Mouse (Mus musculus): ENCODE measurements around the gene Mvb12a. TPM values are rescaled to one million over a fixed set of nuclear protein-coding genes. Genes with fewer than 3 reads are reported as not detected.

Mvb12a gene
- polyA plus RNA-seq, 1 experiment from 2014 or later = 133 TPM

GRCm38 (mm10) chr8:71580201-71580600 is 37.5 kb downstream of the Mvb12a start:
- WGBS = 68% methylated on average over 9 of the region's 9 CpGs
- TF ChIP-seq CTCF (IDR thresholded peaks at IDR 0.05; ENCODE audit: low read depth) = no peak
- H3K36me3 ChIP-seq (ENCODE audit: control insufficient read depth, insufficient read depth) = peaks cover 9% of the 10 kb centered on the region; the same call in 1 of the 2 replicates
- H3K4me2 ChIP-seq (replicated peaks; ENCODE audit: low read depth) = no peak overlapping the region
- no peak for ATAC-seq
- H3K9me3 ChIP-seq (ENCODE audit: control insufficient read depth) = no peaks in the 10 kb centered on the region
- no peak overlapping the region for H3K27ac ChIP-seq (ENCODE audit: low read depth, low read length)
- H3K27me3 ChIP-seq (replicated peaks; ENCODE audit: control insufficient read depth, insufficient read depth, low read length) = no peaks in the 10 kb centered on the region
- H3K4me1 ChIP-seq (replicated peaks; ENCODE audit: control insufficient read depth, insufficient read depth, low read length) = no peaks in the 10 kb centered on the region
- no peak overlapping the region for H3K9ac ChIP-seq (ENCODE audit: low read depth, low read length)
- H3K4me3 ChIP-seq (ENCODE audit: low read depth, low read length) = no peak overlapping the region

GRCm38 (mm10) chr8:71586891-71587290 is 44.2 kb downstream of the Mvb12a start:
- H3K27me3 ChIP-seq (replicated peaks; ENCODE audit: control insufficient read depth, insufficient read depth, low read length) = no peaks in the 10 kb centered on the region
- WGBS = 84% methylated on average over 2 of the region's 2 CpGs
- no peak for ATAC-seq

GRCm38 (mm10) chr8:71588762-71589161 is 46.0 kb downstream of the Mvb12a start:
- Histone ChIP-seq H3K4me3 (ENCODE audit: low read depth, low read length) (no peak overlapping the region), H3K4me1 (replicated peaks; ENCODE audit: control insufficient read depth, insufficient read depth, low read length) (peaks cover 11% of the 10 kb centered on the region; the same call in 1 of the 2 replicates), H3K9me3 (ENCODE audit: control insufficient read depth) (no peaks in the 10 kb centered on the region), H3K4me2 (replicated peaks; ENCODE audit: low read depth) (no peak overlapping the region), H3K27ac (ENCODE audit: low read depth, low read length) (no peak overlapping the region), H3K36me3 (ENCODE audit: control insufficient read depth, insufficient read depth) (peaks cover 17% of the 10 kb centered on the region; the same call in 1 of the 2 replicates), H3K9ac (ENCODE audit: low read depth, low read length) (no peak overlapping the region), H3K27me3 (replicated peaks; ENCODE audit: control insufficient read depth, insufficient read depth, low read length) (no peaks in the 10 kb centered on the region)
- ATAC-seq = no peak
- no peak for TF ChIP-seq CTCF (IDR thresholded peaks at IDR 0.05; ENCODE audit: low read depth)
- 78% methylated on average over 3 of the region's 3 CpGs for WGBS

More at GRCm38 (mm10) chr8:71586891-71587290, 44.2 kb downstream of the Mvb12a start:
- no peaks in the 10 kb centered on the region for H3K9me3 ChIP-seq (ENCODE audit: control insufficient read depth)
- no peak overlapping the region for H3K27ac ChIP-seq (ENCODE audit: low read depth, low read length)
- no peaks in the 10 kb centered on the region for H3K4me1 ChIP-seq (replicated peaks; ENCODE audit: control insufficient read depth, insufficient read depth, low read length)
- H3K9ac ChIP-seq (ENCODE audit: low read depth, low read length) = no peak overlapping the region
- peaks cover 17% of the 10 kb centered on the region; the same call in 1 of the 2 replicates for H3K36me3 ChIP-seq (ENCODE audit: control insufficient read depth, insufficient read depth)
- H3K4me3 ChIP-seq (ENCODE audit: low read depth, low read length) = no peak overlapping the region
- peak; percentile 80 for TF ChIP-seq CTCF (IDR thresholded peaks at IDR 0.05; ENCODE audit: low read depth)
- no peak overlapping the region for H3K4me2 ChIP-seq (replicated peaks; ENCODE audit: low read depth)

- Histone ChIP-seq H3K4me1 (replicated peaks; ENCODE audit: control insufficient read depth, insufficient read depth, low read length) (peaks cover 11% of the 10 kb centered on the region; the same call in 1 of the 2 replicates), H3K9ac (ENCODE audit: low read depth, low read length) (peak overlapping the region; percentile 79; the same call in 1 of the 2 replicates), H3K4me2 (replicated peaks; ENCODE audit: low read depth) (peak overlapping the region; percentile 82), H3K27me3 (replicated peaks; ENCODE audit: control insufficient read depth, insufficient read depth, low read length) (no peaks in the 10 kb centered on the region), H3K4me3 (ENCODE audit: low read depth, low read length) (peak overlapping the region; percentile 64), H3K9me3 (ENCODE audit: control insufficient read depth) (no peaks in the 10 kb centered on the region), H3K27ac (ENCODE audit: low read depth, low read length) (no peak overlapping the region), H3K36me3 (ENCODE audit: control insufficient read depth, insufficient read depth) (peaks cover 2% of the 10 kb centered on the region; the same call in 1 of the 2 replicates)
- ATAC-seq = no peak
- WGBS = 24% methylated on average over 5 of the region's 5 CpGs
- no peak for TF ChIP-seq CTCF (IDR thresholded peaks at IDR 0.05; ENCODE audit: low read depth)
Observed at GRCm38 (mm10) chr8:71591017-71591416, 48.3 kb downstream of the Mvb12a start.

- ATAC-seq = peak; percentile 81
- Histone ChIP-seq H3K36me3 (ENCODE audit: control insufficient read depth, insufficient read depth) (no peaks in the 10 kb centered on the region; the same call in 1 of the 2 replicates), H3K4me3 (ENCODE audit: low read depth, low read length) (peak within 1 kb of the TSS; percentile 64), H3K27ac (ENCODE audit: low read depth, low read length) (peak within 1 kb of the TSS; percentile 95), H3K9me3 (ENCODE audit: control insufficient read depth) (no peaks in the 10 kb centered on the region), H3K27me3 (replicated peaks; ENCODE audit: control insufficient read depth, insufficient read depth, low read length) (no peaks in the 10 kb centered on the region), H3K9ac (ENCODE audit: low read depth, low read length) (peak within 1 kb of the TSS; percentile 79), H3K4me1 (replicated peaks; ENCODE audit: control insufficient read depth, insufficient read depth, low read length) (peaks cover 11% of the 10 kb centered on the region; the same call in 1 of the 2 replicates), H3K4me2 (replicated peaks; ENCODE audit: low read depth) (peak within 1 kb of the TSS; percentile 82)
- under 1% methylated on average over 71 of the region's 71 CpGs for WGBS
- no peak for TF ChIP-seq CTCF (IDR thresholded peaks at IDR 0.05; ENCODE audit: low read depth)
Observed at GRCm38 (mm10) chr8:71591471-71592373, 49.0 kb downstream of the Mvb12a start, which contains the start of gene Pgls. Gene Pgls (plus strand): TSS chr8:71592176.
